Mouse (Mus musculus) midbrain, embryonic 10.5 days (tissue): ENCODE results near the gene Olfr1382. TPM values are rescaled to one million over a fixed set of nuclear protein-coding genes. Genes with fewer than 3 reads are reported as not detected.

Experiments
- polyA plus RNA-seq: library from polyadenylated mRNA; unstranded; fragments of >200 nt; fragmentation: Nextera tagmentation; extraction: Ambion mirVana; gene quantifications from 2 replicates; pipeline ENCODE4 v1.2.1, GENCODE M21; 2016

Gene Olfr1382
- polyA plus RNA-seq, 1 experiment from 2014 or later: not detected

Other genes with a start within 250 kb of the Olfr1382 start
- gene Olfr1393, start 249.9 kb upstream of the Olfr1382 start, polyA plus RNA-seq: 0.04 TPM in 1 of 2 replicates, not detected in the other
- 0.04 and 0.07 TPM in 2 replicates for gene Olfr1392, start 243.0 kb upstream of the Olfr1382 start, polyA plus RNA-seq
- not detected in 2 replicates for gene Olfr10, start 223.5 kb upstream of the Olfr1382 start, polyA plus RNA-seq
- not detected in 2 replicates for gene Olfr1391, start 205.5 kb upstream of the Olfr1382 start, polyA plus RNA-seq
- gene Olfr1390, start 193.1 kb upstream of the Olfr1382 start, polyA plus RNA-seq: not detected in 2 replicates
- gene Olfr1389, start 105.2 kb upstream of the Olfr1382 start, polyA plus RNA-seq: not detected in 2 replicates
- gene Olfr1388, start 91.6 kb upstream of the Olfr1382 start, polyA plus RNA-seq: 0.09 TPM in 2 replicates
- not detected in 2 replicates for gene Olfr1387, start 72.9 kb upstream of the Olfr1382 start, polyA plus RNA-seq
- not detected in 2 replicates for gene Olfr1386, start 63.2 kb upstream of the Olfr1382 start, polyA plus RNA-seq
- gene Olfr1385, start 39.2 kb upstream of the Olfr1382 start, polyA plus RNA-seq: not detected in 2 replicates
- not detected in 2 replicates for gene Olfr1384, start 21.5 kb upstream of the Olfr1382 start, polyA plus RNA-seq
- not detected in 2 replicates for gene Olfr1383, start 8.6 kb upstream of the Olfr1382 start, polyA plus RNA-seq
- not detected in 2 replicates for gene Olfr1381, start 15.2 kb downstream of the Olfr1382 start, polyA plus RNA-seq
- not detected in 2 replicates for gene Olfr1380, start 28.6 kb downstream of the Olfr1382 start, polyA plus RNA-seq
- 3.8 TPM in 2 replicates for gene Flt4, start 81.0 kb downstream of the Olfr1382 start, polyA plus RNA-seq
- gene Scgb3a1, start 135.4 kb downstream of the Olfr1382 start, polyA plus RNA-seq: not detected in 2 replicates
- gene Cnot6, start 184.5 kb downstream of the Olfr1382 start, polyA plus RNA-seq: 57.8 and 58.3 TPM in 2 replicates